Mouse (Mus musculus): ENCODE measurements around the gene Cp. TPM values are rescaled to one million over a fixed set of nuclear protein-coding genes. Genes with fewer than 3 reads are reported as not detected.
"Not testable (repeated sequence)": the region's sequence is repeated elsewhere in the genome, so short reads cannot be mapped to it uniquely, and the experiment has no call there.

The Cp gene
- 10 to 100 TPM in 1 of 2 experiments, 1 to 10 TPM in 1; 7.7 to 10.9 TPM for total RNA-seq (2021)
- long read RNA-seq, experiment 1, full-length matches to known transcripts = 1 of 3 reads
- long read RNA-seq, experiment 1, partial matches to known transcripts = 0 of 3 reads
- long read RNA-seq, experiment 1, other reads (novel, unspliced or antisense) = 2 of 3 reads
- long read RNA-seq, experiment 2, partial matches to known transcripts = 2 of 4 reads
- long read RNA-seq, experiment 2, other reads (novel, unspliced or antisense) = 1 of 4 reads

GRCm38 (mm10) chr3:19956885-19957284 lies at the start of gene Cp:
Cp (plus strand) TSS chr3:19957054.
- no peak for TF ChIP-seq CTCF (conservative IDR thresholded peaks at IDR 0.05)
- peak within 1 kb of the TSS; percentile 58 for H3K27ac ChIP-seq
- DNase-seq (ENCODE audit: low spot score in 2 of 2) = no peak
- H3K4me3 ChIP-seq = peak within 1 kb of the TSS; percentile 49

GRCm38 (mm10) chr3:19948552-19948951 lies 8.3 kb upstream of the Cp start:
- no peak for DNase-seq (ENCODE audit: low spot score in 2 of 2)
- no peak for TF ChIP-seq CTCF (conservative IDR thresholded peaks at IDR 0.05)
- Histone ChIP-seq H3K4me3 (no peak overlapping the region), H3K27ac (no peak overlapping the region)

- not testable (repeated sequence) for H3K4me3 ChIP-seq; DNase-seq (ENCODE audit: low spot score in 2 of 2); H3K27ac ChIP-seq
These were observed 7.5 kb upstream of the Cp start for GRCm38 (mm10) chr3:19949401-19949800.

GRCm38 (mm10) chr3:19953425-19953824 lies 3.4 kb upstream of the Cp start:
- Histone ChIP-seq H3K27ac (peak overlapping the region; percentile 67), H3K4me3 (no peak overlapping the region)
- TF ChIP-seq CTCF (conservative IDR thresholded peaks at IDR 0.05) = no peak
- DNase-seq (ENCODE audit: low spot score in 2 of 2) = no peak

- H3K27ac ChIP-seq = peak overlapping the region; percentile 67; the same call in 1 of the 2 replicates
- no peak for DNase-seq (ENCODE audit: low spot score in 2 of 2)
- no peak for TF ChIP-seq CTCF (conservative IDR thresholded peaks at IDR 0.05)
- no peak overlapping the region for H3K4me3 ChIP-seq
These were observed 3.0 kb upstream of the Cp start for GRCm38 (mm10) chr3:19953865-19954264.

- no peak for TF ChIP-seq CTCF (conservative IDR thresholded peaks at IDR 0.05)
- DNase-seq (ENCODE audit: low spot score in 2 of 2) = no peak
- Histone ChIP-seq H3K27ac (peak overlapping the region; percentile 58), H3K4me3 (peak overlapping the region; percentile 49)
These were observed 1.2 kb downstream of the Cp start for GRCm38 (mm10) chr3:19958031-19958430.

- no peak for TF ChIP-seq CTCF (conservative IDR thresholded peaks at IDR 0.05)
- Histone ChIP-seq H3K4me3 (no peak overlapping the region), H3K27ac (peak overlapping the region; percentile 39; the same call in 1 of the 2 replicates)
- no peak for DNase-seq (ENCODE audit: low spot score in 2 of 2)
These were observed 2.1 kb downstream of the Cp start for GRCm38 (mm10) chr3:19958983-19959382.

GRCm38 (mm10) chr3:19960570-19961114 lies 3.8 kb downstream of the Cp start:
- no peak for DNase-seq (ENCODE audit: low spot score in 2 of 2)
- TF ChIP-seq CTCF (conservative IDR thresholded peaks at IDR 0.05) = no peak
- Histone ChIP-seq H3K4me3 (no peak overlapping the region), H3K27ac (no peak overlapping the region)

- no peak overlapping the region for H3K4me3 ChIP-seq
- DNase-seq (ENCODE audit: low spot score in 2 of 2) = no peak
- H3K27ac ChIP-seq = no peak overlapping the region
- no peak for TF ChIP-seq CTCF (conservative IDR thresholded peaks at IDR 0.05)
These were observed 4.5 kb downstream of the Cp start for GRCm38 (mm10) chr3:19961341-19961740.

GRCm38 (mm10) chr3:19962769-19963513 lies 6.1 kb downstream of the Cp start:
- no peak overlapping the region for H3K4me3 ChIP-seq
- H3K27ac ChIP-seq = no peak overlapping the region
- DNase-seq (ENCODE audit: low spot score in 2 of 2) = no peak
- no peak for TF ChIP-seq CTCF (conservative IDR thresholded peaks at IDR 0.05)

- no peak for DNase-seq (ENCODE audit: low spot score in 2 of 2)
- no peak for TF ChIP-seq CTCF (conservative IDR thresholded peaks at IDR 0.05)
These were observed 7.9 kb downstream of the Cp start for GRCm38 (mm10) chr3:19964625-19965188.

GRCm38 (mm10) chr3:19965239-19965638 lies 8.4 kb downstream of the Cp start:
- Histone ChIP-seq H3K4me3 (no peak overlapping the region), H3K27ac (no peak overlapping the region)
- TF ChIP-seq CTCF (conservative IDR thresholded peaks at IDR 0.05) = no peak
- DNase-seq (ENCODE audit: low spot score in 2 of 2) = no peak

More at GRCm38 (mm10) chr3:19964625-19965188, 7.9 kb downstream of the Cp start:
- H3K4me3 ChIP-seq = no peak overlapping the region
- H3K27ac ChIP-seq = no peak overlapping the region

- DNase-seq (ENCODE audit: low spot score in 2 of 2) = no peak
- Histone ChIP-seq H3K4me3 (no peak overlapping the region), H3K27ac (no peak overlapping the region)
- no peak for TF ChIP-seq CTCF (conservative IDR thresholded peaks at IDR 0.05)
These were observed 9.2 kb downstream of the Cp start for GRCm38 (mm10) chr3:19966072-19966471.

All from layer of hippocampus, adult 2 months (tissue).